Mouse (Mus musculus) mouse trophoblast stem cell (cell line): Measurements from ENCODE around the gene Gadd45gip1.
"Not testable (repeated sequence)": the region's sequence is repeated elsewhere in the genome, so short reads cannot be mapped to it uniquely, and the experiment has no call there.

Experiments
- in situ Hi-C, 2 experiments: fragments of 300-500 bp; cut with MseI, MboI; formaldehyde crosslinking; loops; 2 replicates in 1 of 2; 3 replicates in 1 of 2; pipeline ENCODE4 v1.15.1; 2025

Gadd45gip1 gene

DNA sequence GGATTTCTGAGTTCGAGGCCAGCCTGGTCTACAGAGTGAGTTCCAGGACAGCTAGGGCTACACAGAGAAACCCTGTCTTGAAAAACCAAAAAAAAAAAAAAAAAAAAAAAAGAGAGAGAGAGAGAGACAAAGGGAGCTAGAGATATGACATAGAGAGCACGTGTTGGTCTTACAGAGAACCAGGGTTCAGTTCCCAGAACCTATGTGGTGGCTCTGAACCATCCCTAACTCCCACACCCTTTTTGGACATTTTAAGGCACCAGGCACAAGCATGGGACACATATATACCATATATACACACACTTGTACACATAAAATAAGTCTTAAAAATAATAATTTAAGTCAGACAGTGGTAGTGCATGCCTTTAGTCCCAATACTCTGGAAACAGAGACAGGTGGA lies 4.8 kb upstream of the Gadd45gip1 start:
- in situ Hi-C loops: not testable (repeated sequence)

DNA sequence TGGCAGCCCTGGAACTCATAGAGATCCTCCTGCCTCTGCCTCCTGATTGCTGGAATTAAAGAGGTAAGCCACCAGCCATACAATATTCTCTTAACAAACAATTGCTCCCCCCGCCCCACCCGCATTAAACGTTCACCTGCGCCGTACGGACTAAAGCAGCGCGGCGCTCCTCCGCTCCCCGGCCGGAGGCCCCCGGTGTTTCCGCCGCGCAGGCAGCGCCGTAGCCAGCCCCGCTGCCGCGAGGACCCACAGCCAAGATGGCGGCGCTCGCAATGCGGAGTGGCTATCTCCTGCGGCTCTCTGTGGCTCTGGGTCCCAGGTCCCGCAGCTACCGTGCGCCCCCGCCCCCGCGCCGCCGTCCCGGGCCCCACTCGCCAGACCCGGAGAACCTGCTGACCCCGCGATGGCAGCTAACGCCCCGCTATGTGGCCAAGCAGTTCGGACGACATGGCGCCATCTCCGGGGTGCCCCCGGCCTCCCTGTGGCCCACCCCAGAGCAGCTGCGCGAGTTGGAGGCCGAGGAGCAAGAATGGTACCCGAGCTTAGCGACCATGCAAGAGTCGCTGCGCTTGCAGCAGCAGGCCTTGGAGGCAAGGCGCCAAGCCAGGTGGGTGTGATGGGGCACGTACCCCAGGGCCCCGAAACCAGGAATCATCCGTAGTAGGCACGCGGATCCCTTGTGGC lies 854 bp downstream of the Gadd45gip1 start:
- in situ Hi-C loops: no loop called here

DNA sequence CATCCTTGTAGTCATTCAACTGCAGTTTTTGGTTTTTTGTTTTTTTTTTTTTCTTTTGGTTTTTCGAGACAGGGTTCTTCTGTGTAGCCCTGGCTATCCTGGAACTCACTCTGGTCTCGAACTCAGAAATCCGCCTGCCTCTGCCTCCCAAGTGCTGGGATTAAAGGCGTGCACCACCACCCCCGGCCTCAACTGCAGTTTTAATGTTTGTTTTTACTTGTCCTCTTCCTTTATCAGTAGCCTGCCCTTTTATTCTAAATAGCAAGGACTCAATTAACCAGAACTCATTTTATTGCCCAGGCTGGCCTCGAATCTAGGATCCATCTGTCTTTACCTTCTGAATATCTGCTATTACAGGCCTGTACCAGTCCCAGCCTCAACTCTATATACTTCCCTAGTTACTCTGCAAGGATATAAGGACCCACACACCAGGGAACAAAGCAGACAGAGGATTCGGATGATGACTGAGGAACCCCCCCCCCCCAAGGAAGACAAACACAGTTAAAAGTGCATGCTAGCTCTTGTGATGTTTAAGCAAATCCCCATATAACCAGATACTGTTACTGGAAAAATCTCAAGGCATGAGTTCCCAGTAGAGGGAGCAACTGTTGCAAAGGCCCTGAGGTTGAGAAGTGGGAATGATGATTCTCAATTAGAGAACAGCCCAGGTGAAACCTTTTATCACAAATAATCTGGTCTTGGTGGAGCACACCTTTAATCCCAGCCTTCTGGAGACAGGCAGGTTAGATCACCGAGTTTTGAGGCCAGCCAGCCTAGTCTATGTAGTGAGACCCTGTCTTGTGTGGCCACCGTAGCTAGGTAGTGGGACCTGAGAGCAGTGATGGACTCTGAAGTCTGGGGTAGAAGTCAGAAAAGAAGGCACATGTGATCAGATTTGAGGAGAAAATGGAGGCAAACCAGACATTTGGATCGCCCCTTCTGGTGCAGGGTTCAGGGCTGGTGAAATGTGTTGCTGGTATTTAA lies 1.7 kb downstream of the Gadd45gip1 start:
- in situ Hi-C loops: no loop called here

DNA sequence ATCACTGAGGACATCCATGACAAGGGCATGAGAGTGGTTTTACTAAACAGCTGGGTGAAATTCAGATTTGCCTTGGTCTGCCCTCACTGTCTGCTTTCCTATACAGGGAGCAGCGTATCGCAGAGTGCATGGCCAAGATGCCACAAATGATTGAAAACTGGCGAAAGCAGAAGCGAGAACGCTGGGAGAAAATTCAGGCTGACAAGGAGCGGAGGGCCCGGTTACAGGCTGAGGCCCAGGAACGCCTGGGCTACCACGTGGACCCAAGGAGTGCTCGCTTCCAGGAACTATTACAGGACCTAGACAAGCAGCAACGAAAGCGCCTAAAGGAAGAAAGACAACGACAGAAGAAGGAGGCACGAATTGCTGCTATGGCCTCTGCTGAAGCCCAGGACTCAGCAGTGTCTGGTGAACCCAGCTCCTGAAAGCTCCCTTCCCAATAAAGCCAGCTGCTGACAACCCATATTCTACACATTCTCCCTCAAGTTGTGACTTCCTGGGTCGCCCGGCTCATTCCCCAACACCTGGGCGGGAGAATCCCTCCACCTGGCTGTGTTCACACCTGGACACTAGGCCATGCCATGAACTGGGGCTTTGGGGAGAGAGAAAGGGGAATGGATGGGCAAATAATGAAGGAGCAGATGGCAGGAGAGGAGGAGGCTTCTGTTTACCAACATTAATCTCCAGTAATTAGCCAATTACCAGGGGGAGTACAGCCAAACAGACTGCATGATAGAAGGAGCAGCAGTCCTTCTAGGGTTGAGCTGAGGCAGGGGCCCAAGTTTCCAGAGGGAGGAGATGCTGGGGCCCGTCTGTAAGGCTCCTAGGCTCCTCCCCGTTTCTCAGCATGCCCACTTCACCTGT lies 2.9 kb downstream of the Gadd45gip1 start:
- in situ Hi-C loops: no loop called here

DNA sequence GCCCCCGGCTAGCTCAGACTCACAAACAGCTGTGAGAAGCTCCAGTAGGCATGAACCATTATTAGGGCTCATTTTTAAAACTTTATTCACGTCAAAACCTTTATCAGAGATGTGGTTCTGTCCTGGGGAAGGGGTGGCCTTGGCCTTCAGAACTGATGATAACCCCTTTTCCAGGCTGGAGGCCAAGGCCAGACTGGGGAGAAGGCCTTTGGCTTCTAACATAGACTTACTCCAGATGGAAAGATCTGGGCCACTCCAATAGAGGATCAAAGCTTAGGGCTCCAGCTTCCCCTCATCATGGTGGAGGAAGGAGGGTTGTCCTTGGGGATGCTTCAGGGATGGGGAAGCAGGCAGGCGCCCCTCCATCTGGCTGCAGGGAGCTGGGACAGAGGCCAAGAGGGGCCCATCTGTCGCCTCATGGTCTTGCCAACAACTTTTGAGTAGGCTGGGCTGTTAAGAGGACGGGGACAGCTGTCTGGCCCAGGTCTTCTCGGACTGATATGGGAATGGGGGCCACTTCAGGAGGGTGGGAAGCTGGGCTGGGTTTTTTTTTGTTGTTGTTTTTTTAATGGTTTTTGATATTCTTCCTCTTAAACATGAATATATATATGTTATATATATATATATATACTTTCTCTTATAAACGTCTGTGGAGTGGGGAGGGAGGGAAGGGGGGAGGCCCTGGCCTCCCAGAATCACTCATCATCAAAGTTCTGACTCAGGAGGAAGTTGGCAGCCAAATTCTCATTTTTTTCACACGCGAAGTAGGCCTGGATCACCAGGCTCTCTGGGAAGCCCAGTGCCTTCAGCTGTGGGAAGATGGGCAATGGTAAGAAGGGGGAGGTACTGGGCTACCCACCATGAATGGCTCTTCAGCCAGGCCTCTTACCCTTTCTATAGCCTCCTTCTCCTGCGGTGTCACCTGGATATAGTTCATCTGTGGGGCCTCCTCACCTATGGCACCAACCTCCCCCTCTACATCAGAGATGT lies 3.8 kb downstream of the Gadd45gip1 start:
- in situ Hi-C loops: no loop called here

DNA sequence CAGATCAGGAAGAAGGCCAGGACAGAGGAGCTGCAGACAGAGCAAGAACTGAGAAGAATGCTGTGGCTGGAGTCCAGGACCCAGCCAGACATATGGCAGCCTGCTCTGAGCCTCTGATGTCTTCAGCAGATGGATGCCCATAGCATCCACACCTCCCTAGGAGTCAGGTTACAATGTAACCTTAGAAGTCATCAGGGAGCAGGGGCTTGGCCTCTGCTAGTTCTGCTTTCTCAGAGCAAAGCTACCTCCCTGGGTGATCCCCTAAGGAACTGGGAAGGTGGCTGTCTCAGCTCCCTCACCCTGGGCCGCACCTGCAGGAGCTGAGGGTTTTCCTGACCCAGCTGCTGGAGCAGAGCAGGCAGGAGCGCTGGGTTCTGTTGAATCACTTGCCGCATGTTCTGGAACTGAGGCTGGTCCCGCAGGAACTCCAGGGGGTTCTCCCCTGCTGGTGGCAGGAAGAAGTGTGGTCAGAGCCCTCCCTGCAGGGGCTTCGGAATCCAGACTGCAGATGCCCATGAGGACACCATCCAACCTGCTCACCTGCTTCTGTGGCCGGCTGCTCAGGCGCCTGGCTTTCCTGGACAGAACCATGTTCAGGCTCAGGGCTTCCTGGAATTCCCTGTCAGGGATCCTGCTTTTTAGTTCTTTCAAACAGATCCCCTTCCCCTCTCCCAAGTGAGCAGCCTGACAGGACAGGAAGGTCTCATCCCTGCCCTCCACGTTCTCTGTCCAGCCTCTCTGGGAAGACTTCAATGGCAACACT lies 6.0 kb downstream of the Gadd45gip1 start:
- in situ Hi-C loops: no loop called here

DNA sequence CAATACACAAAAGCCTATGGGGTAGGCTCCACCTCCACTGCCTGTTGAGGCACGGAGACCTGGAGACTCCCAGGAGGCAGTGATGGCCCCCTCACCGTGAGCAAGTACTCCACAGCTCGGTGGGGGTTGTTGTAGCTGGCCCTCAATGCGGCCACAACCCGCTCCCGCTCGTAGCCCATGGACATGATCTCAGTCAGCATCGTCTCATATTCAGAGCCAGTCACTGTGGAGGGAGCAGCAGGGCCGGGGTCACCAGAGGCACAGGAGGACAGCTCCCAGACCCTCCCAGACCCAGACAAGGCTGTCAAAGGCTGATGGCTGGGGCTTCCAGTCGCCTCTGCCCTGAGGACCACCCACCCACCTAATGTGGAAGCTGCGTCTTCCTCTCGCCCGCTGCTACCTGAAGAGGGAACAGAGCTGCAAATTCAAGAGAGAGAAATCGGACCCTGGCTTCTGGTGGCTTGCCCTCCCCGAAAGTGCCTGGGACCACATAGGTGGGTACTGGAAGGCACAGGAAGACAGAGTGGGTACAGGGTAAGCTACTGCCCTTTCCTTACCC lies 6.7 kb downstream of the Gadd45gip1 start:
- in situ Hi-C loops: no loop called here

DNA sequence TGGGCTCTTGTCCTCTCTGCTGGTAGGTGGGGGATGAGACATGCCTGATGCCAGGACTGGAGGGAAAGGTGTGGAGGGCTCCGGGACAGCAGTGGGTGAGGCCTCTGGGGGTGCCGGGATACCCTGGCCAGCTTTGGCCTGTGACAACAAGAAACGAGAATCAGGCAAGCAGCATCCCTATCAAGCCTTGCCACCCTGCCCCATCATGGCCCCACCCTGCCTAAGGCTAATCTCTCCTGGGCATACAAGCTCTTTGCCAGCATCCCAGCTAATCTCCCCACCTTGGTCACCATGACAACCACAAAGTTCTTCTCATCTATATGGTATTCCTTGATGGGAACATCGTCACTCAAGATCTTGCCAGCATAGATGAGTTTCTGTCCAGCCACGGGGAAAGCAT lies 7.2 kb downstream of the Gadd45gip1 start:
- in situ Hi-C loops: no loop called here

DNA sequence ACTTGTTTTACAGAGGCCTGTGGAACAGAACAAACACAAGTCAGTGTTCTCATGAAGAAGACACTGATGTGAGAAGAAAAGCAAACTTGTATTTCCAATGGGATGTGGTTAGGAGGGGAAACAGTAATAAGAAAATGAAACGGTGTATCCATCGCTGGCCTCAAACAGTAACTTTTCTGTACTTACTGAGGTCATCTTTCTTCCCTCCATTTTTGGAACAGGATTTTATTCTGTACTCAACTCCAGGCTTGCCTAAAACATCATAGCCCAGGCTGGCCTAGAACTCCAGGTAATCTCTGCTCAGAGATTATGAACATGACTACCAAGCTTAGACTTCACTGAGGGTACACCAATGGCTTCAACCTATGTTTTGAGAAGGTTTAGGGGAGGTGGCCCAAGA lies 8.1 kb downstream of the Gadd45gip1 start:
- in situ Hi-C loops: no loop called here

DNA sequence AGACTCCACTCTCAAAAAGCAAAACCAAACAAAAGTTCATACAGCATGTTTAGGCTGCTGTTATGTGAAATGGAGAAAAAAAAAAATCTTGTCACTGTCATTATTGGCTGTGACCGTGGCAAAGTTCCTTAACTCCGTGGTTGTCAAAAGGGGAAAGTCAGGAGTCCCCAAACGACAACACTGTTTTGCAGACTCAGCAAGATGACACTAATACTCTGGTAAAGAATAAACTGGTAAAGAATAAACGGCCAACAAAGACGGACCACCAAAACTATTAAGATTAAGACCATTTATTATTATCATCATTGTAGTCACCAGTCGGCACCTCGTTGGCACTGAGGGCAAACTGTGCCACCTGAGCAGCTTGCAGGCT lies 8.5 kb downstream of the Gadd45gip1 start:
- in situ Hi-C loops: no loop called here

DNA sequence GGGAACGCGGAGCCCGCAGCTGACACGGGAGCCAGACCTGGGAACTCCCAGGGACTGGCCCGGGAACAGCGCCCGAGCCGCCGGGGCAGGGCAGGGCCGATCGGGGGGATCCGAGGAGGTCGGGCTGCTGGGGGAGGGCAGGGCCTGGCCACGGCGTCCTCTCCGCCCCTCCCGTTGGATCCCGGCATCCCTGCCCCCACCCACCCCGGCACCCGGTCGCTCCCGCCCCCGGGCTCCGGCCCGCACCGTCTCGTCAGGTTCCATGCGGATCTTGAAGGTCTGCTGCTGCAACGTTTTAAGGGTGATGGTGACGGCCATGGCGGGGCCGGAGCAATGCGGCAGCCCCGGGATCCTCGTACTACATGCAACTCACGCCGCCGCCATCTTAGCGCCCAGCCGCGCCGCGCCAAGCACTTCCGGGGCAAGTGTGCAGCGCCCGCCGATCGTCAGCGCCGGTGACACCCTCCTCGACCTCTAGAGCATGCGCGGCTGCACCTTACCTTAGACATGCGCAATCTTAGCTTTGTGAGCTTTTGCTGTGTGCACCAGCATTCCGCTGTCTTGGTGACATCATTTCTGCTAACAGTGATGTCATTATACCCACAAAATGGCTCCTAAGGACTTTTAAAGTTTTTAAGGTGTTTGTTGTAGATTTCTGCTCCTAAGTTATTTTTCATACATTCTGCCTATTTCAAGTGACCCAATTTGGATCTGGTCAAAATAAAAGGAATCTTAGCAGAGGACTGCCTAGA lies 9.1 kb downstream of the Gadd45gip1 start, which contains the start of gene Rad23a:
Gene Rad23a, minus strand, starts transcription at position 418 of the 752 bp plus-strand sequence.
- in situ Hi-C loops: no loop called here

DNA sequence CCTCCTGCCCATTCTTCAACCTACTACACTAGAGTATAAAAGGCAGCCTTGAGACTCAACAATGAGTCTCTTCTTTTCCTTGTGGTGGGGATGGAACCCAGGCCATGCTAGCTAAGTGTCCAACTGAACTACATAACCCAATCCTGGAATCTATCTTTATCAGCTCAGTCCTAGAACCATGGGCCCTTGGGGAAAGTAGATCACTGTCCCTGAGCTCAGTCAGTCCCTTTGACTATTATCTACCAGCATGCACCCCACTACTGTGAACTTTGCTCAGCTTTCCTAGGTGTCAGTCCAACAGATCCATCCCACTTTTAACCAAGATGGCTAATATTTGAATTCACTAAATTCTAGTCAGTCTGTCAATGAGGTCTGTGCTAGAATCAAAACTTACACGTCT lies 10.2 kb downstream of the Gadd45gip1 start:
- in situ Hi-C loops: no loop called here

DNA sequence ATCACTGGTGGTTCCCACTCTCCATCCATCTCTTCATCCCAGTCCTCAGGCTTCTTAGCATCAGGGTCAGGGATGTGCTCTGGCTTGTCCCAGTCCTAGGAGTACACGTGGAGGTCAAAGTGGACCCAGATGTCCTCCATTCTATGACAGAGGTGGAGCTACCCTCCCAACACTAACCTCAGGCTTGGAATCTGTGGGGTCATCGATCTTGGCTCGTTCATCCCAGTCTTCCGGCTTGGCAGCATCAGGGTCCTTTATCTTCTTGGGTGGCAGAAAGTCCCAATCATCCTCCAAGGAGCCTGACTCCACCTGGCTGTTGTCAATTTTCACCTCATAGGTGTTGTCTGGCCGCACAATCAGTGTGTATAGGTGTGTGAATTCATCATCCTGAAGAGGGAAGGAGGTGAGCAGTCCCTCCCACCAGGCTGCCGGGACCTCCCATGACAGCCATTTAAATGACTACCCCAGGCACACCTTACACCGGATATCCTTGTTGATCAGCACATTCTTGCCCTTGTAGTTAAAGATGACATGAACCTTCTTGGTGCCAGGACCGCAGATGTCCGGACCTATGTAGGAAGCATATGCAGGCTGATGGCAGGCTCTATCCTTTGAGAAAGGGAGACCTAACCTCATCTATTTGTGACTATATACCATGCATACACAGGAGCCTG lies 13.2 kb downstream of the Gadd45gip1 start:
- in situ Hi-C loops: no loop called here

DNA sequence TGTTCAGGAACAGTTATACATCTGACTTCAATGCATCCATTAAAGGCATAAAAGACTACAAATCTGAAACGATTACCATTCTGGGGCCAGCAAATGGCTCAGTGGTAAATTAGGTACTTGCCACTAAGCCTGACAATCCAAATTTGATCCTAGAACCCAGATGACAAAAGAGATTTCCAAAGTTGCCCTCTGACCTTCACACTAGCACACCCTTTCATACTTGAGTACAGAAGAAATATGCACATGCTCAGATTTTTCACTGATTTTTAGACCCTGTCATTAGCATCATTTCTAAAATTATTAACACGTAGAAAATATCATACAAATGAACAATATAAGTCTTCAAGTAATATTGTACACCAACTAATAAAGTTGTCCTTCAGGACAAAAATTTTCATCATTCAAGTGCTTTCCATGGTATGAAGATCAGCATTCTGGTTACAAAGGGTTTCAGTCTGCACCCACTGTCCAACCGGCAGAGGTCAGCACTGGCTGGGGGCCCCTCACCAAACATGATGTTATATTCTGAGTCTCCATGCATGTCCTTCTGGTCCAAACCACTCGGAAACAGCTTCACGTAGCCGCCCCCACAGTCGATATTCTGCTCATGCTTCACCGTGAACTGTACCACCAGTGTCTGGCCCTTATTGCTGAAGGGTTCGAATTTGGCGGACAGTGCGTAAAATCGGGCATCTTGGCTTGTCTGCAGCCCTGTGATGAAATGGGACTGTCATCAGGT lies 14.2 kb downstream of the Gadd45gip1 start:
- in situ Hi-C loops: no loop called here

DNA sequence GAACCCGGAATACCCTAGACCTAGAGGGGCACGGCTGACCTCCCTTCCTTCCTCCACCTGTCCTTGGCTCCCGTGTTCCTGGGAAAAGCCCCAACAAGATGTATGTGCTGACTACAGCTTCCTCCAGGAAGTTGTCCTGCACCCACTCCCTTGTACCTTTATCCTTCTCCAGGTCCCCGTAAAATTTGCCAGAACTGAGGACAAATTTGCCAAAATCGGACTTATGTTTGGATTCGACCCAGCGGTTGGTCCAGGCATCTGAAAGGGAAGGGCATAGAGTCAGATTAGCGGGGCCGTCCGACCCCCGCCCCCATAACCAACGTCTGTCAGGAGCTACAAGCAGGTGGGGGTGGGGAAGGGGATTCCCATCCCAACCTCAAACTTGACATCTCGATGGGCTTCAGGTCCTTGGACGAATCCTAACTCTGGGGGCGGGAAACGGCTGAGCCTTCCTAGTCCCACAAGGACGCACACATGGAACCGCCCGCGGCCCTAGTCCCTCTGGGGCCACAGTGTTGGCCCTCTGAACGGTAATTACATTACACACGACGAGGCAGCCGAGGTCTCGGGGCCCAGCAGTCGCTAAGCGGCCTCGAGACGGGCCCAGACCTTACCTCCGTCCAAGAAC lies 14.9 kb downstream of the Gadd45gip1 start:
- in situ Hi-C loops: no loop called here

DNA sequence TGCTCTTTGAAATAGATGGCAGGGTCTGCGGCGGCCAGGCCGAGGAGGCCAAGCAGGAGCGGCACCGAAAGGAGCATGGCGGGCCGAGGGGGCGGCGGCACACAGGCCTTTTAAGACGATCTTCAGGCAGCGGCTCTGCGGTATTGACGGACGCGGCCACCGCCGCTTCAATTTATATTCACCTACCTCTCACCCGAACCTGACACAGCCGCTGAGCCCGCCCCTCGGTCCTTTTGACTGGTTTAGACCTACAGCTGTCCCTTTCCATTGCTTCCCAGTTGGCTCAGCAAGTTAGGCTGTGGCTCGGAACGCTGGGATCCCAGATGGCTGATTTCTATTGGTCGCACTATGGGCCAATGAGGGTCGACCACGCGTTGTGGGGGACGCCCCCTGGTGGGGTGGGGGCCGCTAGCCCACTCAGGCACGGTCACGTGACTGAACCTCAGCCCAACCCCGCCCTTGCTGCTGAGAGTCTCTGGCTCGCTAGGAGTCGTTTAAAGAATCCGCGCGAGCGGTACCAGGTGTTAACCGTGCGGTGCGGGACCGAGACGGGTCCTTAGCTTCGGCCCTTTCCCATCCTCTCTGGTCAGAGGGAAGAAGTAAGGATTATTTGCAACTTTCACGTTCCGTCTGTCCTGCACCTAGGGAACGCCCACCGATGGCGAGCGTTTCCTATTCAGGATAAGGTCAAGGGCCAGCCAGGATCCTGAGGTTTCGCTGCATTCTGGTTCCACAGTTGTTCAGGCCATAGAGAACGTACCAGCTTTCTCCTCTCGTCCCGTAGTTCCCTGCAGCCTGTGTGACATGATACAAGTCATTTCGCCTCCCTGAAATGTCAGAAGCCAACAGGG lies 15.6 kb downstream of the Gadd45gip1 start, which contains the start of gene Calr:
Gene Calr, minus strand, starts transcription at position 213 of the 851 bp plus-strand sequence.
- in situ Hi-C loops: no loop called here
